Mouse (Mus musculus) adrenal gland (tissue): Measurements from ENCODE around the gene Atp8a1.

Experiments
- intact Hi-C: fragments of 180-260 bp; cut with DNase I; formaldehyde crosslinking; loops from one replicate; pipeline ENCODE4 v1.15.1; 2025

Atp8a1 gene

GRCm38 (mm10) chr5:67774186-67774585 is 73.0 kb downstream of the Atp8a1 start:
- intact Hi-C loops: no loop called here

- intact Hi-C loops: no loop called here
These were observed 78.5 kb downstream of the Atp8a1 start for GRCm38 (mm10) chr5:67768708-67769107.

GRCm38 (mm10) chr5:67764798-67765197 is 82.4 kb downstream of the Atp8a1 start:
- intact Hi-C loops: no loop called here

- intact Hi-C loops: loop anchor here (5.0 kb wide), 1 partner anchor 89 kb away; the partner anchor contains the start of gene Atp8a1
These were observed 89.1 kb downstream of the Atp8a1 start for GRCm38 (mm10) chr5:67758126-67758525.

- intact Hi-C loops: loop anchor here (1.0 to 5.0 kb wide), 2 partner anchors 91 to 256 kb away; partner anchors contain the start of gene Atp8a1
These were observed 91.1 kb downstream of the Atp8a1 start for GRCm38 (mm10) chr5:67756138-67756537.

- intact Hi-C loops: no loop called here
These were observed 94.2 kb downstream of the Atp8a1 start for GRCm38 (mm10) chr5:67753057-67753456.

- intact Hi-C loops: no loop called here
These were observed 94.6 kb downstream of the Atp8a1 start for GRCm38 (mm10) chr5:67752629-67753028.

GRCm38 (mm10) chr5:67752007-67752406 is 95.2 kb downstream of the Atp8a1 start:
- intact Hi-C loops: no loop called here

- intact Hi-C loops: no loop called here
These were observed 108.0 kb downstream of the Atp8a1 start for GRCm38 (mm10) chr5:67739261-67739660.

GRCm38 (mm10) chr5:67738133-67738532 is 109.1 kb downstream of the Atp8a1 start:
- intact Hi-C loops: no loop called here

- intact Hi-C loops: no loop called here
These were observed 111.5 kb downstream of the Atp8a1 start for GRCm38 (mm10) chr5:67735771-67736170.

GRCm38 (mm10) chr5:67733551-67734258 is 113.5 kb downstream of the Atp8a1 start:
- intact Hi-C loops: no loop called here

- intact Hi-C loops: no loop called here
These were observed 114.1 kb downstream of the Atp8a1 start for GRCm38 (mm10) chr5:67733150-67733549.

- intact Hi-C loops: loop anchor here (1.0 to 5.0 kb wide), 2 partner anchors 145 to 195 kb away; no protein-coding TSS in a partner anchor
These were observed 119.5 kb downstream of the Atp8a1 start for GRCm38 (mm10) chr5:67727755-67728154.

GRCm38 (mm10) chr5:67726810-67727209 is 120.4 kb downstream of the Atp8a1 start:
- intact Hi-C loops: loop anchor here (1.0 to 5.0 kb wide), 2 partner anchors 145 to 195 kb away; no protein-coding TSS in a partner anchor

- intact Hi-C loops: no loop called here
These were observed 145.6 kb downstream of the Atp8a1 start for GRCm38 (mm10) chr5:67701641-67702040.

GRCm38 (mm10) chr5:67699418-67699817 is 147.8 kb downstream of the Atp8a1 start:
- intact Hi-C loops: no loop called here

- intact Hi-C loops: no loop called here
These were observed 149.1 kb downstream of the Atp8a1 start for GRCm38 (mm10) chr5:67698176-67698575.

GRCm38 (mm10) chr5:67696741-67697596 is 150.3 kb downstream of the Atp8a1 start:
- intact Hi-C loops: no loop called here

- intact Hi-C loops: no loop called here
These were observed 152.1 kb downstream of the Atp8a1 start for GRCm38 (mm10) chr5:67695055-67695710.

GRCm38 (mm10) chr5:67690336-67690735 is 156.9 kb downstream of the Atp8a1 start:
- intact Hi-C loops: no loop called here

GRCm38 (mm10) chr5:67688001-67688400 is 159.2 kb downstream of the Atp8a1 start:
- intact Hi-C loops: no loop called here
